Mouse (Mus musculus) intestine, embryonic 14.5 days (tissue): ENCODE data around the gene Gnb1. TPM values are rescaled to one million over a fixed set of nuclear protein-coding genes. Genes with fewer than 3 reads are reported as not detected.
"Not testable (repeated sequence)": the region's sequence is repeated elsewhere in the genome, so short reads cannot be mapped to it uniquely, and the experiment has no call there.

Experiments
- ATAC-seq: fragments of 200-750 bp; cut with Nextera tagmentation; replicated peaks from 2 replicates; pipeline ENCODE4 v1.8.0; 2017; ENCODE audit warnings: low read depth, moderate number of reproducible peaks, moderate TSS enrichment, moderate library complexity; ENCODE audit not compliant: low FRiP score, low TSS enrichment
- DNase-seq: peaks from one replicate; pipeline ENCODE4 v3.0.0-alpha.2; 2018; ENCODE audit warnings: low spot score
- H3K27ac ChIP-seq: fragments of 300-500 bp; sonication (generic); 2 replicates; pipeline ENCODE4 v1.5.1; 2014; ENCODE audit warnings: low read depth, mild to moderate bottlenecking, control low read depth
- H3K27me3 ChIP-seq: fragments of 300-500 bp; sonication (generic); replicated peaks from 2 replicates; pipeline ENCODE4 v1.6.1; 2014; ENCODE audit warnings: low read length, control low read depth; ENCODE audit not compliant: control insufficient read depth, insufficient read depth
- H3K36me3 ChIP-seq: fragments of 300-500 bp; sonication (generic); 2 replicates; pipeline ENCODE4 v1.6.1; 2014; ENCODE audit warnings: low read length, control low read depth; ENCODE audit not compliant: control insufficient read depth, insufficient read depth
- H3K4me1 ChIP-seq: fragments of 300-500 bp; sonication (generic); replicated peaks from 2 replicates; pipeline ENCODE4 v1.6.1; 2014; ENCODE audit warnings: low read length, control low read depth, mixed read lengths; ENCODE audit not compliant: control insufficient read depth, insufficient read depth
- H3K4me2 ChIP-seq: fragments of 300-500 bp; sonication (generic); 2 replicates; pipeline ENCODE4 v1.6.1; 2014; ENCODE audit warnings: low read length
- H3K4me3 ChIP-seq: fragments of 300-500 bp; sonication (generic); 2 replicates; pipeline ENCODE4 v1.5.1; 2014; ENCODE audit warnings: low read depth, low read length, control low read depth, mixed read lengths
- H3K9ac ChIP-seq: fragments of 300-500 bp; sonication (generic); 2 replicates; pipeline ENCODE4 v1.6.1; 2014; ENCODE audit warnings: mild to moderate bottlenecking, low read length
- H3K9me3 ChIP-seq: fragments of 300-500 bp; sonication (generic); 2 replicates; pipeline ENCODE4 v1.6.1; 2016; ENCODE audit warnings: low read length, control low read depth; ENCODE audit not compliant: control insufficient read depth
- WGBS: fragments of 180-500 bp; shearing (Covaris S2); extraction: QIAGEN DNeasy Blood & Tissue Kit; methylation state at CpG from one replicate; pipeline ENCODE4 v1.1.7; 2014; 5-methylcytosine and 5-hydroxymethylcytosine counted together
- polyA plus RNA-seq: library from polyadenylated mRNA; unstranded; fragments of >200 nt; fragmentation: Nextera tagmentation; extraction: Ambion mirVana; gene quantifications from 2 replicates; pipeline ENCODE4 v1.2.1, GENCODE M21; 2014

Gnb1 gene
- polyA plus RNA-seq, 1 experiment from 2014 or later, result 503 TPM

DNA sequence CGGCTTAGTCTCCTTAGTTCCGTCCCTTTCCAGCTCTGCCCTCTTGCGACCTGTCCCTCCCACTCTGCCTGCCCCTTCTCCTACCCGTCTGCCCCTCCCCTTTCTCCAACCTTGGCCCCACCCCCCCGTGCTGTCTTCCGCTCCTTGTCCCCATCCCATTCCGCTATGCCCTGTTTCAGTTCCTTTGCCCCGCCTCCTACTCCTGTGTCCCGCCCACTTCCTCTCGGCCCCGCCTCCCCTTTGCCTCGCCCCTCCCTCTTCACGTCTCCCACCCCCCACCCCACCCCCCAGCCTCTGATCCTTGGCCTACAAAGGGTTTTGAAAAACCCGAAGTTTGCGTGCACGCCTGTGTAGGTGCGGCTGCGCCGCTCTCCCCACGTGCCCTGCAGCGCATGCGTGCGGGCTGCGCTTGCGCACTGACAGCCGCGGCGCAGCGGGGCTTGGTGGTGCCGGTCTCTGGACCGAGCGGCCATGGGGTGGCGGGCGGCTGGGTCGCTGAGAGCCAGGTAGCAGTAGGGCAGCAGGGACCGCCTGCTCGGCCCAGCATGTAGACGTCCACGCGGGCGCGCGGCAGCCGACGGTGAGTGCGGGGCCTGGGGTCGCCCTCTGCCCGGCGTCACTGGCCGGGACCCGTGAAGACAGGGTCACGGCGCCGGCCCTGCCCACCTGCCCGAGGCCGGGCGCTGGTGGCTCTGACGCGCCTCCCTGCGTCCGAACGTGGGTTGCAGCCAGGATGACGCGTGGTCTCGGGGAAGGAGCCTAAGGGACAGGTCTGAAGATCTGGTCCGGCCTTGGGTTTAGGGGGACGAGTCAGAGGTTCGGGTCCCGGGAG is 72.5 kb downstream of the Gnb1 start:
- peak overlapping the region; percentile 90 for H3K27ac ChIP-seq
- peak; percentile 100 for DNase-seq
- peaks cover 34% of the 10 kb centered on the region for H3K4me1 ChIP-seq
- peaks cover 25% of the 10 kb centered on the region for H3K36me3 ChIP-seq
- ATAC-seq, result peak; percentile 95
- peak overlapping the region; percentile 76 for H3K4me3 ChIP-seq
- peak overlapping the region; percentile 78 for H3K4me2 ChIP-seq
- H3K9ac ChIP-seq, result peak overlapping the region; percentile 79
- WGBS, result under 1% methylated on average over 65 of the region's 69 CpGs
- no peaks in the 10 kb centered on the region for H3K27me3 ChIP-seq
- no peaks in the 10 kb centered on the region for H3K9me3 ChIP-seq

- WGBS, result 12% methylated on average over 20 of the region's 20 CpGs
- Histone ChIP-seq H3K27me3 (no peaks in the 10 kb centered on the region), H3K4me3 (peak overlapping the region; percentile 76), H3K27ac (peak overlapping the region; percentile 90), H3K9me3 (no peaks in the 10 kb centered on the region), H3K36me3 (peaks cover 16% of the 10 kb centered on the region), H3K4me2 (peak overlapping the region; percentile 78), H3K4me1 (peaks cover 34% of the 10 kb centered on the region), H3K9ac (peak overlapping the region; percentile 79)
- ATAC-seq (no peak), DNase-seq (no peak)
Measured at GRCm38 (mm10) chr4:155564315-155565069, 73.3 kb downstream of the Gnb1 start.

DNA sequence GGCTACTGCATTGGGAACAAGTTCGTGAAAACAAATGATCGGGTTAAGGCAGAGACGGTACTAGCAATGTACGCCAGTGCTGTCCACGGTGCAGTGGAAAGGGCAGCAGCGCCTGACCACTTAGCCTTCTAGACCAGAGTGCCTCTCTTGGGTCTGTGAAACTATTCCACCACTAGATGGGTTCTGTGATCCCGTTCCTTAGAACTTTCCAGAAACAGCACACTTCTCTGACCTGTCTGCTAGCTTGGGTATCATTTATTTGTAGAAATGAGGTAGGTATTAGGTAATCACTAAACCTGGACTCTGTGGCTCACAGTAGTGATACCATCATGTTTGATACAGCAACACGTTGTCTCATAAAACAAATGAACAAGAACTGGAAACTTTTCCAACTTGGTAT is 75.4 kb downstream of the Gnb1 start:
- no peak overlapping the region for H3K4me3 ChIP-seq
- 45% methylated on average over 8 of the region's 8 CpGs for WGBS
- no peak for ATAC-seq
- H3K9ac ChIP-seq, result no peak overlapping the region
- DNase-seq, result no peak
- H3K27me3 ChIP-seq, result no peaks in the 10 kb centered on the region
- no peak overlapping the region for H3K27ac ChIP-seq
- H3K9me3 ChIP-seq, result no peaks in the 10 kb centered on the region
- H3K4me2 ChIP-seq, result no peak overlapping the region
- H3K4me1 ChIP-seq, result peaks cover 26% of the 10 kb centered on the region
- H3K36me3 ChIP-seq, result no peaks in the 10 kb centered on the region

DNA sequence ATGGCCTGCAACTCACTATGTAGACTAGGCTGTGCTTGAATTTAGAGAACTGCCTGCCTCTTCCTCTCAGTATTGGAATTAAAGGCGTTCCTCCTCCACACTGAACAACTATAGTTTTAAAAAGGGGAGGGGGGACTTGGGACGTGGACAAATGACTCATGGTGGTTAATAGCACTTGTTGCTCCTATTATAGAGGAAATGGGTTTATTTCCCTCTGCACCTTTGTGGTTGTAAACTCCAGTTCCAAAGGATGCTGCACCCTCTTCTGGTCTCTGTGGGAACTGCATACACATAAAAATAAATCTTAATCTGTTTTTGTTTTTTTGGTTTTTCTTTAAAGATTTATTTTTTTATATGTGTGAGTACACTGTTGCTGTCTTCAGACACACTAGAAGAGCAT is 77.0 kb downstream of the Gnb1 start:
- Histone ChIP-seq H3K4me1 (peaks cover 18% of the 10 kb centered on the region), H3K9me3 (no peaks in the 10 kb centered on the region), H3K27me3 (no peaks in the 10 kb centered on the region), H3K9ac (no peak overlapping the region), H3K4me3 (no peak overlapping the region), H3K36me3 (no peaks in the 10 kb centered on the region), H3K4me2 (no peak overlapping the region), H3K27ac (no peak overlapping the region)
- ATAC-seq (no peak), DNase-seq (no peak)
- 33% methylated on average over 2 of the region's 2 CpGs for WGBS

- no peaks in the 10 kb centered on the region for H3K36me3 ChIP-seq
- H3K4me1 ChIP-seq, result peaks cover 18% of the 10 kb centered on the region
- no peak for ATAC-seq
- no peak for DNase-seq
- H3K4me2 ChIP-seq, result no peak overlapping the region
- H3K9ac ChIP-seq, result no peak overlapping the region
- H3K9me3 ChIP-seq, result no peaks in the 10 kb centered on the region
- no peaks in the 10 kb centered on the region for H3K27me3 ChIP-seq
- no peak overlapping the region for H3K27ac ChIP-seq
- 83% methylated on average over 7 of the region's 7 CpGs for WGBS
- no peak overlapping the region for H3K4me3 ChIP-seq
Measured at GRCm38 (mm10) chr4:155568632-155569370, 77.6 kb downstream of the Gnb1 start.

DNA sequence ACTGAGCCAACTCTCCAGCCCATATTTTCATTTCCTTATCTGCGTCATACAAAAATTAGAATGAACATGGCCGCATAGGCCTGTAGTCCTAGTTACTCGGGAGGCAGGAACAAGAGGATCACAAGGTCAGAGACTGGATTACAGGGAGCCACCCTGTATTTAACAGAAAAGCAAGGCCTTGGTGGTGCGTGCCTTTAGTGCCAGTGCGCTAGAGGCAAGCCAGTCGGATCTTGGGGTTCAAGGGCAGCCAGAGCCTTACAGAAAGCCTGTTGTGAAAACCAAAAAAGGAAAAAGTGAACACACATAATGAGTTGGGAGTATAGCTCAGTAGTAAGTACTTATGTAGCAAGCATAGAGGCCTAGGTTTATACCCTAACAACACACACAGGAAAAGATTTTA is 78.7 kb downstream of the Gnb1 start:
- Histone ChIP-seq H3K4me2 (no peak overlapping the region), H3K4me3 (no peak overlapping the region), H3K9me3 (no peaks in the 10 kb centered on the region), H3K27ac (no peak overlapping the region), H3K36me3 (no peaks in the 10 kb centered on the region), H3K9ac (no peak overlapping the region), H3K4me1 (peaks cover 13% of the 10 kb centered on the region), H3K27me3 (no peaks in the 10 kb centered on the region)
- WGBS, result 94% methylated on average over 6 of the region's 6 CpGs
- ATAC-seq (no peak), DNase-seq (no peak)

- not testable (repeated sequence) for H3K9me3 ChIP-seq, H3K4me3 ChIP-seq, H3K4me1 ChIP-seq, H3K27ac ChIP-seq, DNase-seq, H3K4me2 ChIP-seq, H3K9ac ChIP-seq, H3K27me3 ChIP-seq, ATAC-seq, H3K36me3 ChIP-seq
- WGBS, result 92% methylated on average over 10 of the region's 11 CpGs
Measured at GRCm38 (mm10) chr4:155570315-155570714, 79.2 kb downstream of the Gnb1 start.

DNA sequence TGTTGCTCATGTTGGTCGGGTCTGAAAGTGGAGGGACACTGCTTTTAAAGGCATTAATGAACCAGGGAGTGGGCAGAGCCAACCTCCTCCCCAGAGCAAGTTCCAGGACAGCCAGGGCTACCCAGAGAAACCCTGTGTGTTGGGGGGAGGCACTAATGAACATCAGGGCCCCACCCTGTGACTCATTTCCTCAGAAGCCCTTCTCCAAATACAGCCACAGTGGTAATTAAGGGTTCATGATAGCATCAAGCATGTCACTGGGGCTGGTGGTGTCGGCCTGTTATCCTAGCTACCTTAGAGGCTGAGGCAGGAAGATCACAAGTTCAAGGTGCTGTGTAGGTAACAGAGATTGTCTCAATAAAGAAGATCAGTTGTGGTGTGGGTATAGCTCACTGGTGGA is 80.3 kb downstream of the Gnb1 start:
- H3K9me3 ChIP-seq, result no peaks in the 10 kb centered on the region
- H3K4me2 ChIP-seq, result no peak overlapping the region
- H3K9ac ChIP-seq, result no peak overlapping the region
- no peaks in the 10 kb centered on the region for H3K36me3 ChIP-seq
- H3K4me1 ChIP-seq, result no peaks in the 10 kb centered on the region
- whole genome bisulfite sequencing, result 77% methylated on average over 2 of the region's 2 CpGs
- H3K27ac ChIP-seq, result no peak overlapping the region
- no peaks in the 10 kb centered on the region for H3K27me3 ChIP-seq
- no peak for DNase-seq
- no peak for ATAC-seq
- no peak overlapping the region for H3K4me3 ChIP-seq
